Mouse (Mus musculus): Measurements from ENCODE around the gene Mat2a.

DNA sequence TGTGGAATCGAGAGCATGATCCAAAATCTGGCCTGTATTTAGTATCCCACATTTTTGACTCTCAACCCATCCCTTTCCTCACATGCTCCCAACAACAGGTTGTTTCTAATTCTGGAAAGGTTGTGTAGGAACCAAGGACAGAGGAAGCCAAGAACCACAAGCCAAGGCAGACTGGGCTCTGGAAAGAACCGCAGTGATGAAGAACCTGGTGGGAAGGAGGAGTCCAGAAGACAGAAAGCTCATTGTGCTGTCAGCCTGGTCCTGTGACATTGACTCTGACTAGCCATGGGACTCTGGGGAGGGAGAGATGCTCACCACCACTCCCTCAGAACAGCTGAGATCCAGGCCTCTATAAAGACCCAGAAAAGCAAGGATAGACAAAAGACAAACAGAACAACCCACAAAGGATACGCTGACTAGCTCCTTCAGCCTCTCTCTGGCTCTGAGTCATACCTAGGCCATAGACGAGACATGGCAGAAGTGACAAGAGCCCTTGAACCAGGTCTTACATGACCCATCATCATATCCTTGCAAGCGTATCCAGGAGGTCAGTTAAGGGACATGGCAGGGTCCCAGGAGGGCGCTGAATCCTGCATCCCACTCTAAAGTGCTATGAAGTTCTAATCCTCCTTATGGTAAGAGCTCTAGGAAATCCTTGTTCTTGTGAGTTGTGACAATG is 56.1 kb downstream of the Mat2a start:
- TF ChIP-seq POLR2A (IDR thresholded peaks at IDR 0.05; ENCODE audit: borderline replicate concordance, insufficient read depth, low read length): no peak
- no peak for TF ChIP-seq CTCF (IDR thresholded peaks at IDR 0.05; ENCODE audit: borderline replicate concordance, insufficient read depth, low read depth, low read length)
